Mouse (Mus musculus) embryonic facial prominence, embryonic 12.5 days (tissue): ENCODE results near the gene Scarf1. TPM values are rescaled to one million over a fixed set of nuclear protein-coding genes. Genes with fewer than 3 reads are reported as not detected.

Source experiments
- ATAC-seq: fragments of 200-750 bp; cut with Nextera tagmentation; 2 replicates; pipeline ENCODE4 v1.8.0; 2017; ENCODE audit not compliant: insufficient number of reproducible peaks, insufficient read depth, low FRiP score, low TSS enrichment
- H3K27ac ChIP-seq: fragments of 300-500 bp; sonication (generic); 2 replicates; pipeline ENCODE4 v1.5.1; 2016; ENCODE audit warnings: mild to moderate bottlenecking
- H3K27me3 ChIP-seq: fragments of 300-500 bp; sonication (generic); 2 replicates; pipeline ENCODE4 v1.6.1; 2016; ENCODE audit warnings: mild to moderate bottlenecking, moderate library complexity
- H3K36me3 ChIP-seq: fragments of 300-500 bp; sonication (generic); 2 replicates; pipeline ENCODE4 v1.6.1; 2016; ENCODE audit warnings: mild to moderate bottlenecking
- H3K4me1 ChIP-seq: fragments of 300-500 bp; sonication (generic); 2 replicates; pipeline ENCODE4 v1.6.1; 2016
- H3K4me2 ChIP-seq: fragments of 300-500 bp; sonication (generic); replicated peaks from 2 replicates; pipeline ENCODE4 v1.6.1; 2016; ENCODE audit warnings: mild to moderate bottlenecking, moderate library complexity
- H3K4me3 ChIP-seq: fragments of 300-500 bp; sonication (generic); 2 replicates; pipeline ENCODE4 v1.5.1; 2016; ENCODE audit warnings: mild to moderate bottlenecking
- H3K9ac ChIP-seq: fragments of 300-500 bp; sonication (generic); 2 replicates; pipeline ENCODE4 v1.6.1; 2016; ENCODE audit warnings: mild to moderate bottlenecking, moderate library complexity
- H3K9me3 ChIP-seq: fragments of 300-500 bp; sonication (generic); 2 replicates; pipeline ENCODE4 v1.6.1; 2016; ENCODE audit warnings: mild to moderate bottlenecking, moderate library complexity
- WGBS: fragments of 180-500 bp; shearing (Covaris S2); methylation state at CpG from one replicate; pipeline ENCODE4 v1.1.7; 2016; 5-methylcytosine and 5-hydroxymethylcytosine counted together
- polyA plus RNA-seq: library from polyadenylated mRNA; unstranded; fragments of >200 nt; fragmentation: Nextera tagmentation; extraction: Ambion mirVana; gene quantifications from 2 replicates; pipeline ENCODE4 v1.2.1, GENCODE M21; 2016

Gene Scarf1
- polyA plus RNA-seq, 1 experiment from 2014 or later = 7.0 TPM

DNA sequence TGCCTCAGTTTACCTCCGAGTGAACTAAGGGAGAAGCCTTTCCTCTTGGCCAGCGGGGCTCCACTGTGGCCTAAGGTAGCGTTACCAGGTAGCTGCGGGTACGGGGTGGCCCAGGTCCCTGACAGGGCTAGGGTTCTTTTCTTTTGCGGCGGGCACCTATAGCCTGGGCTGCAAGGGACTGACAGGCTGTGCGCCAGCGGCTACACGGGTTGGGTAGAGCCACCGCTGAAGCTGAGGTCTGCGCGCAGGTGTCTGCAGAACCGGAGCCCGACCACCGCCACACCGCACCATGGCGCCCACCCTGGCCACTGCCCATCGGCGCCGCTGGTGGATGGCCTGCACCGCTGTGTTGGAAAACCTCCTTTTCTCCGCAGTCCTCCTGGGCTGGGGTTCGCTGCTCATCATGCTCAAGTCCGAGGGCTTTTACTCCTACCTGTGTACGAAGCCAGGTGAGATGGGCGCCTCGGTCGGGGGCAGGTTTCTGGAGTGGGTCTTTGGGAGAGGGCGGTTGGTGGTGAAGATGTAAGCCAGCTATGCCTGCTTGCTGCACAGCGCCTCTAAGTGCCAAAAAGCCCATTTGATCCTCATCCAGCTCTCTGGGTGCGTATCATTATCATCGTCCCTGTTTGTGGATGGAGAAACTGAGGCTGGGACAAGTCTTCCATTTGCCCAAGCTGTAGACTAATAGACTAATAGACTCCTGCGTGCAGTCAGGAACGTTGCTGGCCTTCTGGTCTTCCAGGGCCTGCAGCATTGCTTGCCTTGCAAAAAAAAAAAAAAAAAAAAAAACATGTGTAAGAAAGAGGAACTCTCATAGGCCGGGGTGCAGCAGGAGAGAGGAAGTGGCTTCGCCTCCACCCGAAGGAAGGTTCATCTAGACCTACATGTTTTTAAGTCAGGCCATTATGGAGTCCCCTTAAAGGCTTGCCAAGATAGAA, 19.3 kb downstream of the Scarf1 start:
- H3K27ac ChIP-seq = no peak overlapping the region
- H3K4me2 ChIP-seq = peak overlapping the region; percentile 99
- no peaks in the 10 kb centered on the region for H3K27me3 ChIP-seq
- no peaks in the 10 kb centered on the region for H3K9me3 ChIP-seq
- H3K36me3 ChIP-seq = no peaks in the 10 kb centered on the region
- 14% methylated on average over 38 of the region's 38 CpGs for WGBS
- H3K4me1 ChIP-seq = peaks cover 12% of the 10 kb centered on the region
- H3K9ac ChIP-seq = peak overlapping the region; percentile 80
- 0 out of 2 replicates have a peak, but pooled peaks have one; percentile 35 for ATAC-seq
- H3K4me3 ChIP-seq = peak overlapping the region; percentile 67

DNA sequence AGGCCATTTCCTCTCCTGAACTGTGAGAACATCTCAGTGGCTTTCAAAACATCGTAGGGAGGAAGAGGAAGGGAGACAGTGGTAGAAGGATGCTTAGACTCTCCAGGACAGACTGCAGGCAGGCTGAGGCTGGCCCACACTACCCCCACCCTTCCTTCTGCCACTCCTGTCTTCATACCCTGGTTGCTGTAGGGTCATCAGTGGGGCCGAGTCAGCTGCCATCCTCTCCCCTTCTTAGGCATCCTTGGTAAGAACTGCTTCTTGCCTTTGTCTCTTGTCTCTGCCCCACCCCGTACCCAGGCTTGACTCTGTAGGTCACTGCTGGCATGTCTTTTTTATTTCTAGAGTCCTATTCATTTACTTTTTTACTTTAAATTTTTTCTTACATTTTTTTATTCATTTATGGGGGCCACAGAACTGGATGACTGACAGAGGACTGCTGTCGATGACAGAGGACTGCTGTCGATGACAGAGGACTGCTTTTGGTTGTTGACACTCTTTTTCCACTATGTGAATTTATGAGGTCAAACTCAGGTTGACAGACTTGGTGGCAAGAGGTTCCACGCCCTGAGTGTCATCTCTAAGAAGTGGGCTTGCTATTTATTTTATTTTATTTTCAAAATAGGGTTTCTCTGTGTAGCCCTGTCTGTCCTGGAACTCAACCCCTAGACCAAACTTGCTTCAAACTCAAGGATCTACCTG, 20.1 kb downstream of the Scarf1 start:
- Histone ChIP-seq H3K27ac (no peak overlapping the region), H3K36me3 (no peaks in the 10 kb centered on the region), H3K27me3 (no peaks in the 10 kb centered on the region), H3K9me3 (no peaks in the 10 kb centered on the region), H3K9ac (no peak overlapping the region), H3K4me2 (0 out of 2 replicates have a peak overlapping the region, but pooled peaks have one; percentile 99), H3K4me3 (0 out of 2 replicates have a peak overlapping the region, but pooled peaks have one; percentile 5), H3K4me1 (peaks cover 20% of the 10 kb centered on the region)
- 77% methylated on average over 6 of the region's 6 CpGs for WGBS
- no peak for ATAC-seq

DNA sequence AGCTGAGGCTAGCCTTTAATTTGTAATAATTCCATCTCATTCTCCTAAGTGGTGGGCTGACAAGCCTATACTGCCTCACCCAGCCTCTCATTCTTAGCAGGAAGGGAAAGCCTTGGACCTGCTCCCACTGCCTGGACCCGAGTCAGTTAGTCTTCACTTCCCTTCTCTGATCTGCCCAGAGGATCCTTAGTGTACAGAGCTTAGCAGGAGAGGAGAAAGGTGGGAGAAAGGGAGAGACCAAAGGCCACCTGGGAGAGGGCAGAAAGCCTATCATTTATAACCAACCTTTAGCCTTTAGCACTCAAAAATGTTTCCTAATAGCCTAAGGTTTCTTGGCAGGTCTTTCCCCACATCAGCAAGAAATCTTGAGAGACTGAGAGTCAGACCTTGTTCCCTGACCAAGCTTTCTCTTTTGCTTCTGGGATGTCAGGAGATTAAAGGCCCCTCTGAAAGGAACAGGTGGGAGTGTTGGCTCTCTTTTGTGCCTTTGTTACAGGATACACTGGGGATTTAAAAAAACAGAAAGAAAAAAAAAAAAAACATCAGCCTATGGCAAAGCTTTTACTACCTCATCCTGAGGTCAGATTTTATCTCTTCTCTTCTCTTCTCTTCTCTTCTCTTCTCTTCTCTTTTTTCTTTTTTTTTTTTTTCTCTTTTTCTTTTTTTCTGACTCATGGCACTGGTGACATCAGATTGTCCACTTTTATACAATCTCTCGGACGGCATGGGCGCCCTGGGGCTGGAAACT, 21.1 kb downstream of the Scarf1 start:
- Histone ChIP-seq H3K4me1 (peaks cover 22% of the 10 kb centered on the region), H3K9me3 (no peaks in the 10 kb centered on the region), H3K4me3 (no peak overlapping the region), H3K9ac (no peak overlapping the region), H3K27ac (no peak overlapping the region), H3K4me2 (no peak overlapping the region), H3K36me3 (no peaks in the 10 kb centered on the region), H3K27me3 (no peaks in the 10 kb centered on the region)
- no peak for ATAC-seq
- WGBS = 52% methylated on average over 4 of the region's 4 CpGs

DNA sequence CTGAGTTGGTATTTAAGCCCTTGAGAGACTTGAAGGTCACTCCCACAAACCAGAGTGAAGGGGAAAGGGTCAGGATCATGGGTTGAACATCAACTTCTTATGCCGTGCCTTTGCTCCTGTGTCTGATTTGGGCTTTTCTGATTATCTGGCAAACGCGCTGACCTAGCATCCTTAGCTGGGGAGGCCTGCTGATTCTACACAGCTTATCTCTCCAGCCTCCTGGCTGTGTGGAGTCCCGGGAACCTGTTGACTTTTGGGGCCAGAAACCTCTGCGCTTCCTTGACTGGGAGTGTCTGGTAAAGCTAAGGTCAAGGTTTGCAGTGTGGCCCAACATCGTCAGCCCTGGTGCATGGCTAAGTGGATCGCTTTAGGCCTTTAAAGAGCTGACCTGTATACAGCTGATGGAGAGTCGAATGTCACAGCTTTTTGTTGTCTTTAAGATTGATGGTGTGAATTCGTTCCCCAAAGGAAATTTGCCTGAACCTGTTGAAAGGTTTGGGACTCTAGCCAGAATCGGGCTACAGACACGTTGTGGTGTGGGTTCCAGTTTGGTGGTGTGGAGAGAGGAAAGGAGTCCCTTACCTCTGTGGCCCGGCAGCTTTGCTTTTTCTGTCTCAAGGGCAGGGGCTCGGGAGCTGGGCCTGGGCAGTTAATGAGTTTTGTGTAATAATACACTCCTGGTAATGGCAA, 21.9 kb downstream of the Scarf1 start:
- ATAC-seq = no peak
- no peak overlapping the region for H3K27ac ChIP-seq
- H3K27me3 ChIP-seq = no peaks in the 10 kb centered on the region
- no peak overlapping the region for H3K9ac ChIP-seq
- H3K4me3 ChIP-seq = no peak overlapping the region
- no peaks in the 10 kb centered on the region for H3K36me3 ChIP-seq
- WGBS = 54% methylated on average over 13 of the region's 13 CpGs
- no peaks in the 10 kb centered on the region for H3K9me3 ChIP-seq
- peaks cover 22% of the 10 kb centered on the region for H3K4me1 ChIP-seq
- H3K4me2 ChIP-seq = no peak overlapping the region

DNA sequence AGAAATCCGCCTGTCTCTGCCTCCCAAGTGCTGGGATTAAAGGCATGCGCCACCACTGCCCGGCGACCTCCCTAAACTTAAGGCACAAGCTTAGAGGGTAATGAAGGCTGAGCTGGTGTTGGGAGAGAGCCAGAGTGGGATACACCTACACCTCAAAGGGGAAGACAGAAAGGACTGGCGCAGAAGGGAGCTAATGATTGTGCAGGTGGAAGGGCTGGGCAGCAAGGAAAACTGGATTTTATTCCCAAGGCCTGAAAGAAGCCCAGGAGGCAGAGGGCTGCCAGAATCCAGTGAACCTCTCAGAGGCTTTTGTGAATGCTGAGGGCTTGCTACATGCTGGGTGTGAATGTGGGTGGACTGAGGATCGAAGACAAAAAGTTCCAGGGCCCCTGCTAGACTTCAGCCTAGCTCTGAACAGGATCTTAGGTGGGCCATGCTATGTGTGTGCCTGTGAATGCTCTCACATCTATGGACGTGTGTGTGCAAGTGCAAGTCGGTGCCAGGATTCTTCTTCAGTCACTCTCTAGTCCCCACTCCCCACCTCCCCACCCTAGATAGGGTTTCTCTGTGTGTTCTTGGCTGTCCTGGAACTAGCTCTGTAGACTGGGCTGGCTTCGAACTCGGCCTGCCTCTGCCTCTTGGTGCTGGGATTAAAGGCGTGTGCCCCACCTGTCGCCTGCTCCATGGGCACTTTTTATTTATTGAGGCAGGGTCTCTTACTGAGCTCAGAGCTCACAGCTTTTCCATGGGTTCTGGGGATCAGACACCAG, 23.1 kb downstream of the Scarf1 start:
- WGBS = 89% methylated on average over 12 of the region's 12 CpGs
- ATAC-seq = no peak
- H3K27me3 ChIP-seq = no peaks in the 10 kb centered on the region

DNA sequence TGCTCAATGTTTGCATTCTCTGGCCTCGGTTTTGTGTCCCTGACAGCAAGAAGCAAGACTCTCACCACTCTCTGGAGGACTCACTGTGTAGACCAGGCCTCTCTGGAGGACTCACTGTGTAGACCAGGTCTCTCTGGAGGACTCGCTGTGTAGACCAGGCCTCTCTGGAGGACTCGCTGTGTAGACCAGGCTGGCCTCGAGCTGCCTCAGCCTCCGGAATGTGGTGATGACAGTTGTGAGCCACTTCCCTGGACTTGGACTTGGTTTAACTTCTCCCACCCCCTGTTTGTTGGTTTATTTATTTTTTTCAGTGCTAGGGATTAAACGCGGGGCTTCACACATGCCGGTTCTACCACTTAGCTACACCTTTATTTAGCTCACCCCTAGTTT, 23.7 kb downstream of the Scarf1 start:
- peaks cover 21% of the 10 kb centered on the region for H3K4me1 ChIP-seq
- 90% methylated on average over 8 of the region's 8 CpGs for WGBS
- no peak overlapping the region for H3K27ac ChIP-seq

More for the DNA sequence above, 23.1 kb downstream of the Scarf1 start:
- Histone ChIP-seq H3K9me3 (no peaks in the 10 kb centered on the region), H3K4me2 (no peak overlapping the region), H3K4me3 (no peak overlapping the region), H3K4me1 (peaks cover 22% of the 10 kb centered on the region), H3K9ac (no peak overlapping the region), H3K36me3 (no peaks in the 10 kb centered on the region), H3K27ac (no peak overlapping the region)

DNA sequence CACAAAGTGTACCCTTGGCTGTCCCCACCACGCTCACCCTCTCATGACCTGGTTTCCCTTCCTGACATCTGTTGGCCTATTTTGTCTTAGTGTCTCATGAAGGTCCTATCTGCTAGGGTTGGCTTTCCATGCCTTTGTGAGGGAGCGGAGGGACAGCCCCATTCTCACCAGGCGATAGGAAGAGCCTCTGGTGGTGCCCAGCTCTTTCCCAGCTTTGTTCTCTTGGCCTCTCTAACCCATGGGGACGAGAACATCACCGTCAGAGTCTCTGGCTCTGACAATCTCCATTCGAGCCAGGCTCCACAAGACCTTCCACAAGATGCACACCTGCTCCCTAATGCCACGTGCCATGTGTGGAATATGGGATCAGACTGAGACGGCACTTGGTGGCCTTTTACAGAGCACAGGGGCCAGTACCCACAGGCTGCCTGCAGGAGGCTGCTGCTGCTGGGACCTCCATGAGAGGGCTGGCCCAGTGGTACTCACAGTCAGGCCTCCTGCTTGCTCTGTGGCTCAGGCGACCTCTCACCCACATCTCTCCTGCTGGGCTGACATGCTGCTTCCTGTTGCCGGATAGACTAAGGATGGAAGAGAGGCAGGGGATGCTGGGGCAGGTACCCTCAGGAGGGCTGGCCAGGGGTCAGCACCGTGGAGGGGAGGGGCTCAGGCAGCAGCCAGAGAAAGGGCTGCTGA, 24.3 kb downstream of the Scarf1 start:
- no peaks in the 10 kb centered on the region for H3K27me3 ChIP-seq
- WGBS = 41% methylated on average over 11 of the region's 11 CpGs
- H3K27ac ChIP-seq = 0 out of 2 replicates have a peak overlapping the region, but pooled peaks have one; percentile 48
- H3K4me2 ChIP-seq = no peak overlapping the region
- no peak overlapping the region for H3K4me3 ChIP-seq
- H3K9ac ChIP-seq = 0 out of 2 replicates have a peak overlapping the region, but pooled peaks have one; percentile 1
- peaks cover 15% of the 10 kb centered on the region for H3K4me1 ChIP-seq
- ATAC-seq = no peak
- no peaks in the 10 kb centered on the region for H3K36me3 ChIP-seq
- H3K9me3 ChIP-seq = no peaks in the 10 kb centered on the region

More for the DNA sequence above, 23.7 kb downstream of the Scarf1 start:
- Histone ChIP-seq H3K27me3 (no peaks in the 10 kb centered on the region), H3K4me3 (no peak overlapping the region), H3K36me3 (no peaks in the 10 kb centered on the region), H3K4me2 (no peak overlapping the region), H3K9me3 (no peaks in the 10 kb centered on the region), H3K9ac (no peak overlapping the region)
- no peak for ATAC-seq

DNA sequence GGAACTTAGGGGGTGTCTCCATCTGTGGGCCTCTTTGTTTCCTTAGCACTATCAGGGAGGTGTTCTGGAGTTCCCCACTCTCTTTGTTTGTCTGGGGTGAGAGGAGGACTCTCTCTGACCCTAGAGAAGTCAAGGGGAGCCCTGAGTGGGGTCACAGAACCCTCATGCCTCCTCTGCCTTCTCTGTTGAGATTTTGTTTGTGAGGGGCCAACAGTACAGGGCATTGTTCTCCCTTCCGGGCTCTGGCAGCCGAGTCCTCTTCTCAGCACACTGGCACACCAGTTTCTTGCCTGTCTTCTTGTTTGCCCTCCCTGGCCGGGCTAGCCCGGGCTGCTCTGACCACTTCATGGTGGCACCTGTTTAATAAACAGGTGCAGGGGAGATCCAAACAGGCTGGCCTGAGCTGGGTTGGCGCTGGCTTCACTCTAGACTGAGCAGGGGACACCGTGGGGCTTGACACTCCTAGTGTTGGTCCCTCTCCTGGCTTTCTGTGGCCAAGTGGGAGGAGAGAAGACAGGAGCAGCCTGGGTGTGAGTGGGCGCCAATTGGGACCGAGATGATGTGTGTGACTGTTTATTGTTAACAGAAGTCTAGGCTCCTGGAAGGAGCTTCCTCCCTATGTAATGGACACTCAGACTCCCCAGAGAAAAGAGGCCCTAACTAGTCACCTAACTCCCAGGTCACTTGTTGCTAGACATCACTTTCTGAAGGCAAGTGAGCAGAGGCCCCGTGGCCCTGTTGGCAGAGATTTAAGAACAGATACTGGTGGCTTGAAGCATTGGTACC, 25.0 kb downstream of the Scarf1 start:
- Histone ChIP-seq H3K27me3 (no peaks in the 10 kb centered on the region), H3K9ac (0 out of 2 replicates have a peak overlapping the region, but pooled peaks have one; percentile 1), H3K4me2 (no peak overlapping the region), H3K36me3 (no peaks in the 10 kb centered on the region), H3K4me1 (peaks cover 11% of the 10 kb centered on the region; the same call in 1 of the 2 replicates), H3K9me3 (no peaks in the 10 kb centered on the region), H3K27ac (no peak overlapping the region), H3K4me3 (no peak overlapping the region)
- 54% methylated on average over 9 of the region's 9 CpGs for WGBS
- no peak for ATAC-seq

DNA sequence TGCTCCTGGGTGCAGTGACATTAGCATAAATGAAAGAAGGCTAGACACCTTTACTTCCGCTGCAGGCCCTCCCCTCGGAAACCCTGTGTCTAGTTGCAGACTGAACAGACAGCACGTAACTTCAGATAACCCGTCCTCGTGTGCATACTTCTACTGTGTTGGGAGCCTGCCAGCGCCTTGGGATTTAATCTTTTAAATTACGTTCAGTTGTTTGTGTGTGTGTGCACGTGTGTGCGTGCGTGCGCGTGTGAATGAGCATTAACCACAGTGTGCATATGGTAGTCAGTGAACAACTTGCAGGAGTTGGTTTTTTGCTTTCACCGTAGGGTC, 25.6 kb downstream of the Scarf1 start:
- Histone ChIP-seq H3K27me3 (no peaks in the 10 kb centered on the region), H3K27ac (no peak overlapping the region), H3K36me3 (no peaks in the 10 kb centered on the region), H3K9me3 (no peaks in the 10 kb centered on the region), H3K4me2 (no peak overlapping the region), H3K4me3 (no peak overlapping the region), H3K9ac (no peak overlapping the region), H3K4me1 (peaks cover 10% of the 10 kb centered on the region; the same call in 1 of the 2 replicates)
- no peak for ATAC-seq
- WGBS = 88% methylated on average over 13 of the region's 13 CpGs
